Mouse (Mus musculus): Measurements from ENCODE around the gene Sh2b3. TPM values are rescaled to one million over a fixed set of nuclear protein-coding genes. Genes with fewer than 3 reads are reported as not detected.

The Sh2b3 gene
- total and polyA plus RNA-seq, 3 experiments, result 22.8 to 38.3 (median 35.4) TPM

GRCm38 (mm10) chr5:121832376-121833155 lies 4.9 kb downstream of the Sh2b3 start:
- Histone ChIP-seq H3K27ac (ENCODE audit: insufficient read depth, low read depth) (peak overlapping the region; percentile 3; the same call in 1 of the 2 replicates), H3K4me1 (ENCODE audit: control insufficient read depth in 1 of 2, insufficient read depth in 2 of 2) (peaks cover 25 to 38% of the 10 kb centered on the region in 2 experiments), H3K79me2 (replicated peaks; ENCODE audit: control insufficient read depth, extremely low read depth, insufficient read depth, poor library complexity, severe bottlenecking) (peaks cover 80% of the 10 kb centered on the region), H3K36me3 (replicated peaks in 1 of 2; ENCODE audit: control insufficient read depth in 1 of 2, insufficient read depth in 1 of 2, low read length in 1 of 2) (peaks cover 47 to 51% of the 10 kb centered on the region in 2 experiments), H3K4me2 (ENCODE audit: insufficient read depth, low read depth, poor library complexity, severe bottlenecking) (peak overlapping the region; percentile 74), H3K4me3 (replicated peaks in 1 of 3; ENCODE audit: low read depth in 2 of 3, low read length in 2 of 3, poor library complexity in 1 of 3) (peak overlapping the region in 2 of 3 experiments; percentile 71 to 86), H3K9me3 (replicated peaks; ENCODE audit: low read length) (peaks cover 2% of the 10 kb centered on the region), H3K9ac (ENCODE audit: insufficient read depth, low read depth) (peak overlapping the region; percentile 39; the same call in 1 of the 2 replicates), H3K27me3 (replicated peaks) (no peaks in the 10 kb centered on the region)
- dilution Hi-C loops (cut with MboI; ENCODE audit: extremely low pct_ligation_motif_present, extremely low pct_unique_long_range_greater_than_20kb, low sequenced_read_pairs), result no loop called here
- in situ Hi-C loops (cut with MboI; ENCODE audit: low pct_ligation_motif_present, low pct_unique_long_range_greater_than_20kb, low sequenced_read_pairs), result no loop called here
- TF ChIP-seq POLR2AphosphoS2 (IDR thresholded peaks at IDR 0.05; ENCODE audit: low read depth, low read length), result no peak
- TF ChIP-seq JUND (conservative IDR thresholded peaks at IDR 0.05; ENCODE audit: low read depth, low read length), result no peak
- TF ChIP-seq ZMIZ1 (IDR thresholded peaks at IDR 0.05; ENCODE audit: low read depth, low read length), result no peak
- no peak for DNase-seq (ENCODE audit: extremely low read depth)

GRCm38 (mm10) chr5:121831002-121831601 lies 6.3 kb downstream of the Sh2b3 start:
- Histone ChIP-seq H3K79me2 (replicated peaks; ENCODE audit: control insufficient read depth, extremely low read depth, insufficient read depth, poor library complexity, severe bottlenecking) (peaks cover 95% of the 10 kb centered on the region), H3K27me3 (replicated peaks) (no peaks in the 10 kb centered on the region), H3K36me3 (replicated peaks in 1 of 2; ENCODE audit: control insufficient read depth in 1 of 2, insufficient read depth in 1 of 2, low read length in 1 of 2) (peaks cover 61 to 66% of the 10 kb centered on the region in 2 experiments), H3K9ac (ENCODE audit: insufficient read depth, low read depth) (no peak overlapping the region), H3K4me3 (replicated peaks in 1 of 3; ENCODE audit: low read depth in 2 of 3, low read length in 2 of 3, poor library complexity in 1 of 3) (peak overlapping the region in 1 of 3 experiments; percentile 4), H3K4me2 (ENCODE audit: insufficient read depth, low read depth, poor library complexity, severe bottlenecking) (no peak overlapping the region), H3K9me3 (replicated peaks; ENCODE audit: low read length) (peaks cover 2% of the 10 kb centered on the region), H3K27ac (ENCODE audit: insufficient read depth, low read depth) (no peak overlapping the region), H3K4me1 (ENCODE audit: control insufficient read depth in 1 of 2, insufficient read depth in 2 of 2) (peaks cover 31 to 53% of the 10 kb centered on the region in 2 experiments)
- no peak for DNase-seq (ENCODE audit: extremely low read depth)
- TF ChIP-seq BHLHE40 (IDR thresholded peaks at IDR 0.05; ENCODE audit: low read depth, low read length) (no peak), ZKSCAN1 (IDR thresholded peaks at IDR 0.05; ENCODE audit: borderline replicate concordance, low read depth, low read length) (peak; percentile 89), JUND (conservative IDR thresholded peaks at IDR 0.05; ENCODE audit: low read depth, low read length) (no peak), UBTF (IDR thresholded peaks at IDR 0.05; ENCODE audit: low read depth, low read length) (no peak), ZNF384 (IDR thresholded peaks at IDR 0.05; ENCODE audit: low read depth, low read length) (no peak), USF2 (conservative IDR thresholded peaks at IDR 0.05; ENCODE audit: low read depth, low read length) (no peak), ELF1 (IDR thresholded peaks at IDR 0.05; ENCODE audit: low read depth, low read length) (no peak), RAD21 (IDR thresholded peaks at IDR 0.05; ENCODE audit: low read depth, low read length) (no peak)
- dilution Hi-C loops (cut with MboI; ENCODE audit: extremely low pct_ligation_motif_present, extremely low pct_unique_long_range_greater_than_20kb, low sequenced_read_pairs) (no loop called here), in situ Hi-C loops (cut with MboI; ENCODE audit: low pct_ligation_motif_present, low pct_unique_long_range_greater_than_20kb, low sequenced_read_pairs) (no loop called here)
